Comparison of ENCODE assay signal across 8 mouse cellular contexts in the genomic region with DNA sequence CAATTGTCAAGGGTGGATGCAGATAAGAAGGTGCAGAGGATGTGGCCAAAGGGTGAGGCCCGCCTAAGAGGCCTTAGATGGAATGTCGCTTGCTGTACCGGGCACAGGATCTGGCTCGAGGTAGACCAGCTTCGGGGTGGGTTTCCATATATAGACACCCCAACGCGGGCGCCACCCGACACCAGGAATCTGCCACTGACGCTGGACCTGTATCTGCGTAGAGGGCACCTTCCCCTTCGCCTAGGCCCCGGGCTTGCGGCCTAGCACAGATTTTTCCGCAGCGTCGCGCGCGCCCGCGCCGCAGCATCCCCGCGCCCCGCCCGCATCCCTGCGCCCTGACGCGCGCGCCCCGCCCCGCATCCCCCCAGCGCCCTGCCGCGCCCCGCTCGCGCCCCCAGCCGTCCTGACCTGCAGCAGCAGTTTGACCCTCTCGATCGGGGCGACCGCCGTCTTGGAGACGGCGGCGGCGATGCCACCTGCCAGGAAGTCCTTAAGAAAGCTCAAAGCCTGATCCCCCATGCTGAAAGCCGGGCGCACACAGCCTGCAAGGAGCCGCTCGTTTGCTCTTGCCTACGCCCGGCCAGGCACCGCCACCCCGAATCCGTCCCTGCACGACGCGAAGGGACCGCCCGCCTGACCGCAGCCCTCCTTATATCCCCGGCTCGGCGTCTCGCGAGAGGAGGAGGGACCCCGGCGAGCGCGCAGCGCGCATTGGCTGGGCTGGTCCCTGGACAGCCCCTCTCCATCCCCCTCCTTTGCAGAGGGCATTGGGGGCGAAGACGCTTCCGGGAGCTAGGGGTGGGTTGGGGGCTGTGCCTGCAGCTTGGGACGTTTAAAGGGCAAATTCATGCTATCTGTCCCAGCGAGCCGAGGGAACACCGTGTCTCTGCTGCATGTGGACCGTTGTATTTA. TPM values are rescaled to one million over a fixed set of nuclear protein-coding genes. Genes with fewer than 3 reads are reported as not detected.
DNase-seq lines count a peak whose midpoint lies in the region; ATAC-seq and TF ChIP-seq lines count a peak whose summit lies in the region.

Slc25a4 (minus strand) TSS at position 881 of the 912 bp plus-strand sequence.

- H3K27me3 ChIP-seq in forebrain, embryonic 10.5 days (ENCODE audit: poor library complexity, severe bottlenecking): peaks cover 25% of the 10 kb centered on the region
- no peaks in the 10 kb centered on the region for H3K27me3 ChIP-seq in heart, embryonic 15.5 days
- no peaks in the 10 kb centered on the region for H3K27me3 ChIP-seq in liver, embryonic 14.5 days (ENCODE audit: control insufficient read depth, insufficient read depth, low read length)
- no peaks in the 10 kb centered on the region for H3K27me3 ChIP-seq in neural tube, embryonic 11.5 days (ENCODE audit: control insufficient read depth, insufficient read depth, low read length)
- H3K27me3 ChIP-seq in stomach, postnatal 0 days (ENCODE audit: control insufficient read depth, insufficient read depth, low read length): no peaks in the 10 kb centered on the region

- H3K4me1 ChIP-seq in forebrain, embryonic 10.5 days: peaks cover 57% of the 10 kb centered on the region
- peaks cover 55% of the 10 kb centered on the region for H3K4me1 ChIP-seq in heart, embryonic 15.5 days (replicated peaks)
- H3K4me1 ChIP-seq in liver, embryonic 14.5 days (replicated peaks; ENCODE audit: control insufficient read depth in 2 of 2, insufficient read depth in 2 of 2, low read length in 1 of 2): peaks cover 0 to 11% of the 10 kb centered on the region in 2 experiments; a peak in 3 of 4 replicates
- H3K4me1 ChIP-seq in neural tube, embryonic 11.5 days (ENCODE audit: control insufficient read depth, insufficient read depth, low read length): peaks cover 16% of the 10 kb centered on the region
- H3K4me1 ChIP-seq in stomach, postnatal 0 days (replicated peaks; ENCODE audit: control insufficient read depth, insufficient read depth): no peaks in the 10 kb centered on the region; the same call in 1 of the 2 replicates

- peak within 1 kb of the TSS; percentile 96 for H3K27ac ChIP-seq in forebrain, embryonic 10.5 days
- peak within 1 kb of the TSS; percentile 100 for H3K27ac ChIP-seq in heart, embryonic 15.5 days
- no peak within 1 kb of the TSS for H3K27ac ChIP-seq in liver, embryonic 14.5 days
- H3K27ac ChIP-seq in neural tube, embryonic 11.5 days (ENCODE audit: low read depth, low read length): peak within 1 kb of the TSS; percentile 93
- H3K27ac ChIP-seq in stomach, postnatal 0 days (replicated peaks): peak within 1 kb of the TSS; percentile 96

- TF ChIP-seq EP300 in liver, embryonic 14.5 days (IDR thresholded peaks at IDR 0.05; ENCODE audit: low read depth): peak; percentile 52
- TF ChIP-seq EP300 in stomach, postnatal 0 days (optimal IDR thresholded peaks at IDR 0.05): peak; percentile 98

- peak within 1 kb of the TSS; percentile 63 for H3K4me2 ChIP-seq in heart, embryonic 15.5 days
- peak within 1 kb of the TSS; percentile 74 for H3K4me2 ChIP-seq in liver, embryonic 14.5 days (ENCODE audit: low read depth)
- H3K4me2 ChIP-seq in neural tube, embryonic 11.5 days (ENCODE audit: low read depth): peak within 1 kb of the TSS; percentile 69
- peak within 1 kb of the TSS; percentile 78 for H3K4me2 ChIP-seq in stomach, postnatal 0 days (replicated peaks; ENCODE audit: low read depth)

- DNase-seq in CD4-positive helper T cell, adult 2 months (ENCODE audit: low read depth, low spot score): peak; percentile 90
- peak; percentile 93 for DNase-seq in brain, embryonic 18.5 days (ENCODE audit: low read depth, low spot score)
- peak; percentile 97 for DNase-seq in forebrain, embryonic 10.5 days (ENCODE audit: extremely low spot score, low spot score)
- DNase-seq in kidney, postnatal 25 days: peak; percentile 95 to 98
- DNase-seq in liver, embryonic 14.5 days (ENCODE audit: low read depth in 3 of 3, low spot score in 3 of 3): peak; percentile 49 to 63 (median 56)
- DNase-seq in neural tube, embryonic 11.5 days (ENCODE audit: low spot score): peak; percentile 97
- peak; percentile 93 for DNase-seq in stomach, postnatal 0 days (ENCODE audit: low spot score)

- 1% methylated on average over 84 of the region's 84 CpGs for WGBS in forebrain, embryonic 10.5 days
- under 1% methylated on average over 84 of the region's 84 CpGs for WGBS in heart, embryonic 15.5 days
- under 1% methylated on average over 84 of the region's 84 CpGs for WGBS in liver, embryonic 14.5 days (ENCODE audit: insufficient replicate concordance)
- WGBS in neural tube, embryonic 11.5 days: 0% methylated on average over 53 of the region's 84 CpGs
- under 1% methylated on average over 82 of the region's 84 CpGs for WGBS in stomach, postnatal 0 days

- H3K36me3 ChIP-seq in forebrain, embryonic 10.5 days (replicated peaks): peaks cover 39% of the 10 kb centered on the region
- H3K36me3 ChIP-seq in heart, embryonic 15.5 days: peaks cover 35% of the 10 kb centered on the region
- H3K36me3 ChIP-seq in liver, embryonic 14.5 days (replicated peaks; ENCODE audit: control insufficient read depth, insufficient read depth, low read depth): peaks cover 10% of the 10 kb centered on the region
- H3K36me3 ChIP-seq in neural tube, embryonic 11.5 days (ENCODE audit: control insufficient read depth, insufficient read depth, low read length): peaks cover 8% of the 10 kb centered on the region; the same call in 1 of the 2 replicates
- H3K36me3 ChIP-seq in stomach, postnatal 0 days (ENCODE audit: control insufficient read depth, insufficient read depth, low read length): peaks cover 10% of the 10 kb centered on the region; the same call in 1 of the 2 replicates

- TF ChIP-seq CTCF in liver, embryonic 14.5 days (IDR thresholded peaks at IDR 0.05; ENCODE audit: low read depth): no peak
- peak; percentile 30 for TF ChIP-seq CTCF in stomach, postnatal 0 days (IDR thresholded peaks at IDR 0.05; ENCODE audit: low read depth)

- ATAC-seq in heart, embryonic 15.5 days (replicated peaks; ENCODE audit: insufficient number of reproducible peaks, insufficient read depth, low FRiP score, low read depth): peak; percentile 96
- ATAC-seq in liver, embryonic 14.5 days (ENCODE audit: insufficient read depth): peak; percentile 94
- peak; percentile 98 for ATAC-seq in neural tube, embryonic 11.5 days (ENCODE audit: insufficient read depth, low FRiP score, low TSS enrichment)
- peak; percentile 98 for ATAC-seq in stomach, postnatal 0 days (ENCODE audit: low FRiP score, low TSS enrichment)

- H3K9ac ChIP-seq in heart, embryonic 15.5 days: peak within 1 kb of the TSS; percentile 99
- H3K9ac ChIP-seq in liver, embryonic 14.5 days (replicated peaks): peak within 1 kb of the TSS; percentile 45
- H3K9ac ChIP-seq in neural tube, embryonic 11.5 days (ENCODE audit: low read length): peak within 1 kb of the TSS; percentile 87
- peak within 1 kb of the TSS; percentile 93 for H3K9ac ChIP-seq in stomach, postnatal 0 days (ENCODE audit: low read length)

- no peaks in the 10 kb centered on the region for H3K9me3 ChIP-seq in forebrain, embryonic 10.5 days
- H3K9me3 ChIP-seq in heart, embryonic 15.5 days (replicated peaks): no peaks in the 10 kb centered on the region
- H3K9me3 ChIP-seq in liver, embryonic 14.5 days (ENCODE audit: control insufficient read depth, low read length): no peaks in the 10 kb centered on the region
- no peaks in the 10 kb centered on the region for H3K9me3 ChIP-seq in neural tube, embryonic 11.5 days (ENCODE audit: control insufficient read depth, low read length)
- no peaks in the 10 kb centered on the region for H3K9me3 ChIP-seq in stomach, postnatal 0 days (ENCODE audit: control insufficient read depth, low read length)

- H3K4me3 ChIP-seq in forebrain, embryonic 10.5 days: peak within 1 kb of the TSS; percentile 86
- peak within 1 kb of the TSS; percentile 96 for H3K4me3 ChIP-seq in heart, embryonic 15.5 days
- H3K4me3 ChIP-seq in liver, embryonic 14.5 days (ENCODE audit: insufficient read depth in 1 of 2, low read depth in 2 of 2, low read length in 2 of 2): peak within 1 kb of the TSS; percentile 61 to 67
- H3K4me3 ChIP-seq in neural tube, embryonic 11.5 days (ENCODE audit: low read depth, low read length): peak within 1 kb of the TSS; percentile 70
- H3K4me3 ChIP-seq in stomach, postnatal 0 days (ENCODE audit: low read depth, low read length): peak within 1 kb of the TSS; percentile 82

RNA-seq across cellular contexts. Expression of gene Slc25a4, which starts in this region (rescaled TPM):
- polyA plus RNA-seq in forebrain, embryonic 10.5 days (2016; fragmentation: Nextera tagmentation; extraction: Ambion mirVana): 492 and 499 TPM in 2 replicates
- 2,014 and 2,378 TPM in 2 replicates for polyA plus RNA-seq in heart, embryonic 15.5 days (2015; fragmentation: Nextera tagmentation; extraction: Ambion mirVana)
- 49.7 and 51.4 TPM in 2 replicates for polyA plus RNA-seq in liver, embryonic 14.5 days (2012; rRNA removed)
- 83.1 and 88.3 TPM in 2 replicates for polyA plus RNA-seq in liver, embryonic 14.5 days (2014; fragmentation: Nextera tagmentation; extraction: Ambion mirVana)
- 539 and 548 TPM in 2 replicates for polyA plus RNA-seq in neural tube, embryonic 11.5 days (2014; fragmentation: Nextera tagmentation; extraction: Ambion mirVana)
- polyA plus RNA-seq in stomach, postnatal 0 days (2015; fragmentation: Nextera tagmentation; extraction: Ambion mirVana): 315 and 344 TPM in 2 replicates

Comparison
In these comparisons a context has a peak if more than half of its experiments do, and no peak if none do; other contexts are left out.
1. H3K9ac ChIP-seq: peak in every context shown above with its lines; median percentile 99 in heart, embryonic 15.5 days; 93 in stomach, postnatal 0 days; 87 in neural tube, embryonic 11.5 days; 45 in liver, embryonic 14.5 days.